Mouse (Mus musculus): ENCODE results near the gene Tifa.

- TF ChIP-seq CTCF (IDR thresholded peaks at IDR 0.05): no peak
- no peak for TF ChIP-seq POLR2A (IDR thresholded peaks at IDR 0.05; ENCODE audit: insufficient read depth, low read depth, low read length)
Observed at GRCm38 (mm10) chr3:127745911-127746640, 43.5 kb upstream of the Tifa start.

All from heart, adult 2 months (tissue).